Mouse (Mus musculus) fibroblast of lung, adult 2 months (primary cell): ENCODE results near the gene Vasp.

Source experiments
- DNase-seq: peaks from one replicate; pipeline ENCODE4 v3.0.0-alpha.2; 2011; ENCODE audit warnings: low read depth

Vasp gene

GRCm38 (mm10) chr7:19236411-19236810 lies 35.2 kb downstream of the Vasp start:
- no peak for DNase-seq

- DNase-seq: no peak
Observed at GRCm38 (mm10) chr7:19235092-19235671, 36.4 kb downstream of the Vasp start.

GRCm38 (mm10) chr7:19234652-19235051 lies 37.0 kb downstream of the Vasp start:
- DNase-seq: no peak

- no peak for DNase-seq
Observed at GRCm38 (mm10) chr7:19231849-19232248, 39.8 kb downstream of the Vasp start.

- DNase-seq: no peak
Observed at GRCm38 (mm10) chr7:19230899-19231298, 40.7 kb downstream of the Vasp start.

GRCm38 (mm10) chr7:19230041-19230580 lies 41.5 kb downstream of the Vasp start:
- DNase-seq: no peak

GRCm38 (mm10) chr7:19229404-19229803 lies 42.2 kb downstream of the Vasp start:
- no peak for DNase-seq

- no peak for DNase-seq
Observed at GRCm38 (mm10) chr7:19228793-19229148, 42.8 kb downstream of the Vasp start.

- peak; percentile 99 for DNase-seq
Observed at GRCm38 (mm10) chr7:19227883-19228792, 43.5 kb downstream of the Vasp start, which contains the start of gene Opa3. Opa3 (plus strand) TSS chr7:19228334.

GRCm38 (mm10) chr7:19226817-19227797 lies 44.5 kb downstream of the Vasp start:
- DNase-seq: peak; percentile 34

- no peak for DNase-seq
Observed at GRCm38 (mm10) chr7:19224933-19225332, 46.7 kb downstream of the Vasp start.

GRCm38 (mm10) chr7:19222875-19223274 lies 48.7 kb downstream of the Vasp start:
- no peak for DNase-seq

- DNase-seq: no peak
Observed at GRCm38 (mm10) chr7:19222189-19222588, 49.4 kb downstream of the Vasp start.

- DNase-seq: no peak
Observed at GRCm38 (mm10) chr7:19220061-19220460, 51.6 kb downstream of the Vasp start.

GRCm38 (mm10) chr7:19217944-19218343 lies 53.7 kb downstream of the Vasp start:
- no peak for DNase-seq

- no peak for DNase-seq
Observed at GRCm38 (mm10) chr7:19217492-19217891, 54.1 kb downstream of the Vasp start.

GRCm38 (mm10) chr7:19214940-19215339 lies 56.7 kb downstream of the Vasp start:
- no peak for DNase-seq

GRCm38 (mm10) chr7:19214369-19214768 lies 57.2 kb downstream of the Vasp start:
- no peak for DNase-seq

GRCm38 (mm10) chr7:19213385-19213784 lies 58.2 kb downstream of the Vasp start:
- DNase-seq: no peak

GRCm38 (mm10) chr7:19211996-19212755 lies 59.4 kb downstream of the Vasp start, which contains the start of gene Gpr4:
Gpr4 (plus strand) TSS chr7:19212538.
- DNase-seq: no peak

GRCm38 (mm10) chr7:19211041-19211675 lies 60.5 kb downstream of the Vasp start:
- DNase-seq: no peak
